Mouse (Mus musculus): Measurements from ENCODE around the gene Serpini1. TPM values are rescaled to one million over a fixed set of nuclear protein-coding genes. Genes with fewer than 3 reads are reported as not detected.
"Not testable (repeated sequence)": the region's sequence is repeated elsewhere in the genome, so short reads cannot be mapped to it uniquely, and the experiment has no call there.

The Serpini1 gene
- total RNA-seq, 2 experiments from 2014 or later = 175 to 193 TPM

- no peak for DNase-seq
Observed at GRCm38 (mm10) chr3:75639546-75639945, 82.2 kb downstream of the Serpini1 start.

DNA sequence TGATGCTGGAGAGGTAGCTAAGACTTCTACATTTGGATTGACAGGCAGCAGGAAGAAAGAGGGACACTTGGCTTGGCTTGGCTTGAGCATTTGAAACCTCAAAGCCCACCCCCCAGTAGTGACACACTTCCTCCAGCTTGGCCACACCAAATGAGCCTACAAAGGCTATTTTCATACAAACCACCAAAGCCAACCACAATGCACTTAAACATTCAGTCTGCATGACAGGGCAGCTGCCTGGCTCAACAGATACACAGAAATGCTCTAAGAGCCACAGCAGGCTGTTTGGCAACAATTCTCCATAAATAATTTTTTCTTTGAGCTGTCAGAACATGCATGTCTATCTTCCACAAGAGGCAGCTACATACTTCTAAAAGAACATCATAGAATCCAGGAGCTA, 90.2 kb downstream of the Serpini1 start:
- no peak for DNase-seq

- DNase-seq = no peak
Observed at GRCm38 (mm10) chr3:75648226-75648625, 90.9 kb downstream of the Serpini1 start.

DNA sequence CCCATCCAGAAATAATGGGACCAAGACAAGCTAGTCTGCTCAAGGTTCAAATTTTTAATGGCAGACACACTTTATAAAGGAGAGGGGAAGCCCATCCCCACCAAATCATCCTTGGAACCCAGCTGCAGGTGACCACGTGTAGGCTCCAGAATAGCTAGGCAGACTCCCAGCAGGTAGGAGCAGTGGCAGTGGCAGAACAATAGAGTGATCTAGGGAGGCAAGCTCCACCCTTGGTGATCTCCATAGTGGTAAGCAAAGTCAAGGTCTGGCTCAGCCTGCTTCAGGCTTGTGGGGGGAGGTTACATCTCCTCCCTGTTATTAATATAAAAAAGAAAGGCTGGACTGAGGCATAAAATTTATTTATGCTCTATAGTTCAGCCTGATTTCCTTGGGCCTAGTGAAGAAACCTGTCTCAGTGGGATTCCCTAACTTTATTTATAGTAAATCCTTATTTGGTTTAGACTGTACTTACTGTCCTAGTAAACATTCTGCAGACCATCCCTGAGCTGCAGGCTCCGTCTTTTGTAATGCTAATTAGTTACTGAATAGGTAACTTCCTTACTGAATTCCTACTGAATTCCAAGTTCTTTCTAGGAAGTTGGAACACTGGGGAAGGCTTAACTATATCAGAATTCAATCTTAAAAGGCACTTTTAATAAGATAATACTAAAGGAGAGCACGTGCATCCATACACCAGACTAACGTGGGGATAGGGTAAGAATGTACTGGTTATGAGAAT, 93.2 kb downstream of the Serpini1 start:
- DNase-seq = not testable (repeated sequence)

DNA sequence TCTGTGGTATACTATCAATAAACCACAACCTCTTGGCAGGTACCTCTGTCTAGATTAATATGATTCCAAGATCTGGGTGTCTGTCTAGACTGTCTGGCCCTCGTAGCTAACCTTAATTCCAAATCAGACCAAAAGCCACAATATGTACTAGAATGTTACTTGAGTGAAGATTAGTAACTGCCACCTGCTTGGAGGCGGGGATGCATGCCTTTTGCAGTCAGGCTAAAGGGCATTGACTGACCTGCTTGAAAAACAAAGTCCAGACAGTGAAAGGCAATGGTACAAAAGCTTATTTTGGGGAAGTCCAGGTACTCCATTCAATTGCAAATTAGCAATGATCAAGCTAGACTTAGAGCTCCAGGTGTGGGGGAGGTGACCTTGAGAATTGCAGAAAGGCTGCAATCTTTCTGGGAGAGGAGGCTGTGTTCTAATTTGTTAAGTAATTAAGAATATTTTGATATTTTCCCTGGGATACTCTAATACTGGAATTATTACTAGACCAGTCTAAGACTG, 94.3 kb downstream of the Serpini1 start:
- no peak for DNase-seq

DNA sequence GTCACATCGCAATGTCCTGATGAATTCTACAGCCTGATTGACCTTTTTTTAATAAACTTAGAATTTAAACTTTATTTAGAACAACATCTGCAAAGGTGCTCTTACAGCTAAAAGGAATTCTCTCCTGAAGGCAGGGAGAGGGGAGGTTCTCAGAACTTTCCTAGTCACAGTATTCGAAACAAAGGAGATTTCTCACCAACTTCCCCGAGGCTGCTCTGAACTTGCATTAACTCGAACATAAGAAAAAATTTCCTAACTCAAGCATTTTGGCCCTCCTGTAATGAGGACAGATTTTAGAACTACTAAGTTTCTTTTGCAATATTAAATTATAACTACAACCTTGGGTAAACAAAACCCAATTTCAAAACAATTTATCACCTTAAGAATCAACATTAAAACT, 96.6 kb downstream of the Serpini1 start:
- DNase-seq = not testable (repeated sequence)

- DNase-seq = no peak
Observed at GRCm38 (mm10) chr3:75655578-75656344, 98.4 kb downstream of the Serpini1 start.

DNA sequence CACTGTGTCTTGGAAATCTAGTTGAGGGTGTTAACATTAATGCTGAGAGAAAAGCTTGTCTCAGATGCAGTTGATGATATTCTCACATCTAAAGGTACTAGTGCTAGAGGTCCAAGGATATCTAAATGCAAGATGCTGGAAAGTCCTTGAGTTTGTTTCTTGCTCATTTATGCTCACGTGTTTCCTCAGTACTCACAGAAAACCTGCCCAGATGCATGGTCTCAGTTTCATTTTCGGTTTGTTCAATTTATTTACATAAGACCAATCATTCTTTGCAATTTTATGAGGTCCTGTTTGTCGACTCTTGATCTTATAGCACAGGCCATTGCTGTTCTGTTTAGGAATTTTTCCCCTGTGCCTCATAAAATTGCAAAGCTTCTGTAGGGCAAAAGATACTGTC, 109.6 kb downstream of the Serpini1 start:
- no peak for DNase-seq

DNA sequence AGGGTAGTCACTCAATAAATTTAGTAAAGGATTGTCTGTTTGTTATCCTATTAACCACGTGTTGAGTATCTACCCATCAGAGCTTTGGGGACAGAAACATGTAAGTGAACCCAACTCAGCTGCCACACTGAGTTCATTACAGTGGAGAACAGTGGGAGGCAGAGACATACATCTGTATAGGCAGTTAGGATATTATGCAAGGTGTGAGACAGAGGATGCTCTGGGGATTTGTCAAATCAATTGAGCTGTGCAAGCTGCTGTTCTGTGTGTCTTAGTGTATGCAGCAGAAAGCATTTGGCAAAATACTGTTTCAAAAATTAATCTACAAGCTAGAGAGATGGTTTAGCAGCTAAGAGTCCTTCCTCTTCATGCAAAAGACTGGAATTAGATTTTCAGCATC, 113.1 kb downstream of the Serpini1 start:
- DNase-seq = no peak

DNA sequence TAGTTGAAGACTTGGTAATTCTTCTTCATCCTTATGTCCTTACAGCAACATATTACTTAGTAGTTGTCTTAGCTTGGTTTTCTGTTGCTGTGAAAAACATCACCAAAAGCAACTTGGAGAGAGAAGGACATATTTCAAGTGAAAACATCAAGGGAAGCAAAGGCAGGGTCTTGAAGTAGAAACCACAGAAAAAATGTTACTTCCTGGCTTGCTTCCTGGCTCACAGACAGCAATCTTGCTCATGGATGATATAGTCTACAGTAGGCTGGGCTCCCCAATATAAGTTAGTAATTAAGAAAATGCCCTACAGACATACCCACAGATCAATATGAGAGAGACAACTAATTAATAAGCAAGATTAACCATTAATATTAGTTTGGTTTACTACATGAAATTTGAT, 125.5 kb downstream of the Serpini1 start:
- no peak for DNase-seq

GRCm38 (mm10) chr3:75686775-75687174, 129.4 kb downstream of the Serpini1 start:
- DNase-seq = no peak

- no peak for DNase-seq
Observed at GRCm38 (mm10) chr3:75687187-75687825, 130.0 kb downstream of the Serpini1 start.

GRCm38 (mm10) chr3:75690321-75690720, 133.0 kb downstream of the Serpini1 start:
- DNase-seq = no peak

DNA sequence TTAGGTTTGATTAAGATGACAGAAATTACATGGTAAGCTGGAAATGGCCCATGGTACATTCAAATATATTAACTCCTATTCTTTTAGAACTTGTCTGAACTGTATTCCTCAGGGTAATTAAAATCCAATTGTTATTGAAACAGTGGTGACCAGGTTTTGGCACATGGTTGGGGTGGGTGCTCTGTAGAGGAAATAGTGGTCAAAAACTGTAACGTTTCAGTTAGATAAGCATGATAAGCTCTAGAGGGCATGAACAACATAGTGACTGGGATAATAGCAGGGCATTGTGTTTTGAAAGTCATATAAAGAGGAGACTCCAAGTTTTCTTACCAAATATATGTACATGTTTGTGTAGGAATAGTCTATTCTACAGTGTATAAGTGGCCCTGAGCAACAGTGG, 134.7 kb downstream of the Serpini1 start:
- no peak for DNase-seq

Other genes with a start within 250 kb of the Serpini1 start
- under 1 TPM; 0.73 to 0.77 TPM for gene Wdr49, start 75.4 kb upstream of the Serpini1 start, total RNA-seq (2021)
- 10 to 100 TPM; 56.0 to 69.8 TPM for gene Pdcd10, start 691 bp upstream of the Serpini1 start, total RNA-seq (2021)
- not detected for gene Gm29133, start 190.7 kb downstream of the Serpini1 start, total RNA-seq (2021)

Data from layer of hippocampus, postnatal 36 days (tissue).